Mouse (Mus musculus): Measurements from ENCODE around the gene Fhit.

Fhit gene

DNA sequence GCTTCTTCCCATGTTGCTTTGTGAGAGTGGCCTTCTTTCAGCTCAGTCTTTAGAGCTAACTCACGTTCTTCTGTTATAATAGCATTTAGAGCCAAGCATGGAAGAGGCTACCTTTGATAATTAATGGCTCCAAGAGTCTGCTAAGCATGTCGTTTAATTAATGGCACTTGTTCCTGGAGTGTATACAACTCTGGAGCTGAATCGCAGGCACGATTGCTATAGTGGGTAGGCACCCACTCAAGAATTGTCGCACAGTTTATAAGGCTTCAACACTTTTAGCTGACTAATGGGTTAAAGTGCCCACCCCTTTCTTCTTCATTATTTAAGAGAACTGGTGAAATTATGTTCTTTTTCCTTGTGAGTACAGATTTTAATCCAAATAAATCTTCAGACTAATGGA, 1605.5 kb downstream of the Fhit start:
- DNase-seq, result no peak

DNA sequence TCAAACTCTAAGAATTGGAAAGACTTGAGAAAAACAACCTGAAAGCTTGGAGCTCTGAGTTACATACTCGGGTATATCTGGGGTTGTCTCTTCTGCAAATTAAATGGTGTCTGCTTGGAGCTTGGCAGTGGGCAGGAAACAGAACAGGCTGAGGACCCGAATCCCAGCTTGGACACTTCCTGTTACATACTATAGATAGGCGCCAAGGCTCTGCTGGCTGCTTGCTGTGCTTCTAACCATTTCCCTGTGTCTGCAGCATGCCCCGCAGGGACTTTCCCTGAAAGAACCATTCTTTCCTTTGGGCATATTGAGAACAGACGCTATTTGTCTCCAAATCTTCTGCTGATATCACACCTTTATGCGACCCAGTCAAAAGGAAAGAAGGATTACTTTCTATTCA, 1606.0 kb downstream of the Fhit start:
- peak; percentile 11 for DNase-seq

DNA sequence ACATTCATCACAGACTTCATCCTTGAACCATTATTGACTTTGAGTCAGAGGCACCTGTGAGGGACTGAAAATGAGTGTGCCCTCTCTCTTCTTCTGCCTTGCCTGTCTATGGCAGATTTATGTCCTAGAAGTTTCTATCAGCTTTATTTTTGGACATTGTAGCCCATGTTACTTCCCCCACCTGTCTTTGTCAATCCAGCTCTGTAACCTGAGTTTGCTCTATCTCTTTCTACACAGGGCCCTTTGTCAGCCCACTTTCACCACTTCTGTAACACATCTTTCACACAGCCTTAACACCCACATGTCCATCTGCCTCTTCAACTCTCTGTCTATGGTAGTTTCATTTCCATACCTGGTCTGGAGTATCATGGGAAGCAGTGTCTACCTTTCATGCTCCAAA, 1609.7 kb downstream of the Fhit start:
- no peak for DNase-seq

DNA sequence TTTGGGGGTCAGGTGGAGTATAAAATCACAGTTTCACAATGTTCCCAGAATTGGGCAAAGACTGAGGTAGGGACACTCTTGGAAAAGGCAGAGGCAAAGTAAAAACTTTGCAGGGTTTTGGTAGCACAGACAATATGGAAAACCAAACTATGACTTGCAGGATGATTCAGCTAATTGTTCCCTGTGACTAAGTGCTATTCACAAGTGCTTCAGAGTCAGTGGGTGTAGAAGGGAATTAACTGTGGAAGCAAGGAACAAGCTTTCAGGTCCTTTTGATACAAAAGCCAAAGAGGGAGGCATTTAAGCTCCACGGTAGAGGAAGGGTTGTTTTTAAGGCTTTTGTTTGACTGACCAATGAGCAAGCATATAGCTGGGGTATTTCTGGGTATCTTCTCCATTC, 1613.9 kb downstream of the Fhit start:
- DNase-seq, result no peak

DNA sequence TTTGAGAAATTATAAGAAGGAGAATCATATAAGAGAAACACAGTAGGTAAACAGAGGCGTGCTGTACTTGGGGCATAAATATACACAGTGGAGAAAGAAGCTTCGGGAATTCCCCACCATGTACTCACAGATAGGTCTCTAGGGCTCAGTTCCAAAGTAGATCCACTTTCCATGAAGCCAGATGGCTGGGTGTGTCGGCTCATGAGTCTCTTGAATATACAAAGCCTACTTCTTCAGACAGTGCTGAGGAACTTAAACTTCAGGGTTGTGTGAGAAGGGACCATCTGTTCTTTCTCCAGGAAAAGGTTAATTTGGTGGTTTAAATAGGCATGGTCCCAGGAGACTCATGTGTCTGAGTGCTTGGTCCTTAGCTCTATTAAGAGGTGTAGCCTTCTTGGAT, 1617.5 kb downstream of the Fhit start:
- peak; percentile 34 for DNase-seq

DNA sequence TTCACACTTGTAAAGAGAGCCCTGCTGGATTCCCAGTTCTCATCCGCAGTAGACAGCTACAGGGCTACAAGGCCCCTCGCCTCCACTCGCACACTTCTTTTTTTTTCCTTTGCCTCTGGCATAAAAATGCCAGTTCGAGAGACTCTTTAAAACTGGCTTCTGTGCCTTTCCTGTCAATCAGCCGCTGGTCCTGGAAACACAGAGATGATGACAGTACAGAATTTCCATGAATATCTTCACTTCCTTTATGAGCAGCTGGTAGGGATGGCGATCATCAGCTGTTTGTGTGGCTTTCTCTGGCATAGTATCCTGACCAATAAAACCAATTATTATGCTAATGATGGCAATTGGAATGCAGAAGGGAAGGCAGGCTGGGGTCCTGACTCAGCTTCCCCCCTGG, 1626.3 kb downstream of the Fhit start:
- DNase-seq, result peak; percentile 10

DNA sequence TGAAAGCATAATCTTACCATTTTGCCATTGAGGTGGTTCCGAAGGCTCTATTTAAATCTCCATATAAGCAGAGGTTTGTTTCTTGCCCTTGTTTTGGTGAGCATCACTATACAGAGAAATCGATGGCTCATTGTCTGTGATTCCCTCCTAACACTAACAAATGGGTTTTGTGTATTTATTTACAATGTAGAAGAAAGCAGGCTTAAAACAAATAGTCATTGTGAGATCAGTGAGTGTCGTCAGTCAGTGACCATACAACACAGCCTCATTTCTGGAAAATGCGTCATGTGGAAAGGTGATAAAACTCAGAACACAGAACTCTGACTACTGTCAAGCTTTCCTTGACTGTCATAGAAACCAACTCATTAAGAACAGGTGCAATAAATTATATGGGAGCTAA, 1632.6 kb downstream of the Fhit start:
- no peak for DNase-seq

DNA sequence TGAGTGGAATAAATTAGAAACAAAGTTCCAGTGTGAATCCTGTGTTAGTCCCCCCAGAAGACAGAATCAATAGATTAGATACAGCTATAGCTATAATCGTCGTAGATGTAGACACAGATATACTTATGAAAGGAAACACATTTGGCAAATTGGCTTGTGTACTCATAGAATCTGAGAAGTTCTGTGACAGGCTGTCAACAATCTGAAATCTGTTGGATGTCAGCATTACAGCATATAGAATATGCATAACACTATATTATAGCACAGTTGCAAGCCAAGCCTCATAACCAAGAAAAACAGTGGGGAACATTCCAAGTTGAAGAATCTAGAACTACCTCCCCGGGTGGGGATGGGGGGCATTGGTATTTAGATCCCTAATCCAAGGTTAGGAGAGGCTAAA, 1635.7 kb downstream of the Fhit start:
- DNase-seq, result no peak

DNA sequence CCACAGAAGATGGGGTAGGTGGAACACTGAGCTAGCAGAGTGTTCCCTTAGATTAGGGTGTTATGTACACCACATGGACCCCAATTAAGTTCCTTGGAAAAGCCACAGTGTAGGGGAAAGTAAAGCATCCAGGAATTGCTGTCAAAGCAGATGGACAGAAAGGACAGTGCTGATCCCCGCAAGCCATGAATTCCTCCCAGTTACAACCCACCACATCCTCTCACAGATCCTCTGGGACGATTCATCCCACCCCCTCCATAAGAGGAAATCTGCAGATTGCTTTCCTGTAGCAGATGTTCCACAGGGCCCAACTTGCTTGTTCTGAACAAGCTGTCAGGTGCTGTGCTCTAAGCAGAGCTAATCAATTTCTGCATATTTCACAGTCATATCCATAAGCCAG, 1644.2 kb downstream of the Fhit start:
- DNase-seq, result peak; percentile 50

DNA sequence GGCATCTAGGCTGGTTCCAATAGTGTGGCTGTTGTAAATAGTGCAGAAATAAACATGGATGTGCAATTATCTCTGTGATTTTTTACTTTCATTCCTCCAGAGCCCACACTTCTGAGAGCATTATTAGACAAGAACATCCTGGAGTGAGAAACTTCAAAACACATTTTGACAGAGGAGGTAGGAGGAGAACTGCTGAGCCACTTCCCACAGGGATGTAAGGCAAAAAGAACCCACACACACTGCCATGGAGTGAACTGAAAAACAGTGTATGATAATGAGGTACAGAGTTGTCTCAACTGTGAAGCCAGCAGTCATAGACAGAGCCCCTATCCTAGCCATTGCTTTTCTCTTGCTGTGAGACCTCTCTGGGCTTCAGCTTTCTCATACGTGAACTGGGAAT, 1652.2 kb downstream of the Fhit start:
- no peak for DNase-seq
